Mouse (Mus musculus) intestine, postnatal 0 days (tissue): Measurements from ENCODE around the gene Anks1. TPM values are rescaled to one million over a fixed set of nuclear protein-coding genes. Genes with fewer than 3 reads are reported as not detected.

ENCODE experiments used
- ATAC-seq: fragments of 200-750 bp; cut with Nextera tagmentation; 2 replicates; pipeline ENCODE4 v1.8.0; 2017; ENCODE audit warnings: mild to moderate bottlenecking, moderate TSS enrichment, moderate library complexity
- H3K27ac ChIP-seq: fragments of 300-500 bp; sonication (generic); 2 replicates; pipeline ENCODE4 v1.5.1; 2014; ENCODE audit warnings: mild to moderate bottlenecking, low read depth, low read length, moderate library complexity
- H3K27me3 ChIP-seq: fragments of 300-500 bp; sonication (generic); replicated peaks from 2 replicates; pipeline ENCODE4 v1.6.1; 2014; ENCODE audit warnings: low read length, mixed read lengths; ENCODE audit not compliant: control insufficient read depth, insufficient read depth
- H3K36me3 ChIP-seq: fragments of 300-500 bp; sonication (generic); 2 replicates; pipeline ENCODE4 v1.6.1; 2014; ENCODE audit warnings: mild to moderate bottlenecking, moderate library complexity; ENCODE audit not compliant: control insufficient read depth, insufficient read depth
- H3K4me1 ChIP-seq: fragments of 300-500 bp; sonication (generic); replicated peaks from 2 replicates; pipeline ENCODE4 v1.6.1; 2014; ENCODE audit warnings: antibody characterized with exemption, low read length, mixed read lengths; ENCODE audit not compliant: control insufficient read depth, insufficient read depth
- H3K4me2 ChIP-seq: fragments of 300-500 bp; sonication (generic); replicated peaks from 2 replicates; pipeline ENCODE4 v1.6.1; 2014; ENCODE audit warnings: low read depth, mild to moderate bottlenecking, moderate library complexity
- H3K4me3 ChIP-seq: fragments of 300-500 bp; sonication (generic); 2 replicates; pipeline ENCODE4 v1.5.1; 2014; ENCODE audit warnings: low read depth, low read length
- H3K9ac ChIP-seq: fragments of 300-500 bp; sonication (generic); 2 replicates; pipeline ENCODE4 v1.6.1; 2014; ENCODE audit warnings: mild to moderate bottlenecking, low read depth, low read length
- H3K9me3 ChIP-seq: fragments of 300-500 bp; sonication (generic); 2 replicates; pipeline ENCODE4 v1.6.1; 2016; ENCODE audit warnings: mixed run types; ENCODE audit not compliant: control insufficient read depth
- CTCF ChIP-seq: sonication (generic); IDR thresholded peaks from 2 replicates; pipeline ENCODE4 v1.5.1; 2016; ENCODE audit warnings: low read depth, mild to moderate bottlenecking, control low read depth, antibody characterized with exemption, moderate library complexity
- WGBS: fragments of 180-500 bp; shearing (Covaris S2); extraction: QIAGEN DNeasy Blood & Tissue Kit; methylation state at CpG from one replicate; pipeline ENCODE4 v1.1.7; 2014; 5-methylcytosine and 5-hydroxymethylcytosine counted together
- polyA plus RNA-seq: library from polyadenylated mRNA; unstranded; fragments of >200 nt; fragmentation: Nextera tagmentation; extraction: Ambion mirVana; gene quantifications from 2 replicates; pipeline ENCODE4 v1.2.1, GENCODE M21; 2015

Anks1 gene
- polyA plus RNA-seq, 1 experiment from 2014 or later = 10.0 TPM

DNA sequence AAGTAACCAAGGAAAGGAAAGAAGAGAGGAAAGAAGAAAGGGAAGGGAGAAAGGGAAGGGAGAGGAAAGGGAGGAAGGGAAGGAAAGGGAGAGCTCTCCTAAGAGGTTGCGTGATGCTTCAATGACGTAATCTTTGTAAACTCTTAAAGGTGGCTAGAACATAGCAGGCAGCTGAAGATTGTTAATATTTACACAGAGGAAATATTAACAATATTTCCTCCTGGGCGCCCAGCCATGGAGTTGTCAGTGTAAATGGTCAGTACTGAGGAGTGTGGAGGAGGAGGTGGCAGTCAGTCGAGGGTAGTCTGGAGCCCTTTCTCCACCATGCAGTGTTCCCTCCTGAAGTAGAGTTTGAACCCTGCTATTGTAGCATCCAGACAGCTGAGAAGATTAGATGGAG, 15.9 kb downstream of the Anks1 start:
- Histone ChIP-seq H3K9me3 (no peaks in the 10 kb centered on the region), H3K4me3 (no peak overlapping the region), H3K9ac (no peak overlapping the region), H3K27ac (peak overlapping the region; percentile 36; the same call in 1 of the 2 replicates), H3K4me2 (no peak overlapping the region), H3K36me3 (no peaks in the 10 kb centered on the region; the same call in 1 of the 2 replicates), H3K27me3 (no peaks in the 10 kb centered on the region), H3K4me1 (peaks cover 3% of the 10 kb centered on the region; the same call in 1 of the 2 replicates)
- 25% methylated on average over 4 of the region's 4 CpGs for WGBS
- no peak for TF ChIP-seq CTCF
- ATAC-seq = peak; percentile 58

DNA sequence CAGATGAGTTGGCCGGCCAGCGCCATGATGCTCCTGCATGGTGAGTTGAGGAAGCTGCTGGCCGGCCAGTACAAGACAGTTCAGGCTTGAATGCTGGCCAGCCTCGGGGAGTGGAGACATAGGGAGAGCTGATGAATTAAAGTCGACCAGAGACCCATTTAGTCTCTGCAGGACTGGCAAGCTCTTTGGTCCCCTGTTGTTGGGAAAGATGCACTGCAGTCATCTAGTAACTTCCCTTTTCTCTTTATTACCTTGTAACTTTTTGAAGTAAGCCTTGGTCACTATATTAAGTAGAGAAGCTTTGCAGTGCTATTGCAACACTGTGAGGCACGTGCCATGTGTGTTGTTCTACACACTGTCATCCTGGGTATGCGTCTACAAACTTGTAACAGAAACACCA, 16.4 kb downstream of the Anks1 start:
- Histone ChIP-seq H3K9ac (no peak overlapping the region), H3K36me3 (no peaks in the 10 kb centered on the region; the same call in 1 of the 2 replicates), H3K4me1 (peaks cover 3% of the 10 kb centered on the region; the same call in 1 of the 2 replicates), H3K9me3 (no peaks in the 10 kb centered on the region), H3K4me2 (no peak overlapping the region), H3K27ac (peak overlapping the region; percentile 36; the same call in 1 of the 2 replicates), H3K27me3 (no peaks in the 10 kb centered on the region), H3K4me3 (no peak overlapping the region)
- TF ChIP-seq CTCF = peak; percentile 31
- 63% methylated on average over 7 of the region's 7 CpGs for WGBS
- ATAC-seq = peak; percentile 31; the same call in 1 of the 2 replicates

GRCm38 (mm10) chr17:27930291-27930690, 21.2 kb downstream of the Anks1 start:
- Histone ChIP-seq H3K4me1 (peaks cover 7% of the 10 kb centered on the region; the same call in 1 of the 2 replicates), H3K27ac (no peak overlapping the region), H3K9ac (no peak overlapping the region), H3K4me3 (no peak overlapping the region), H3K9me3 (no peaks in the 10 kb centered on the region), H3K36me3 (no peaks in the 10 kb centered on the region; the same call in 1 of the 2 replicates), H3K4me2 (no peak overlapping the region), H3K27me3 (no peaks in the 10 kb centered on the region)
- TF ChIP-seq CTCF = no peak
- 91% methylated on average over 5 of the region's 5 CpGs for WGBS
- no peak for ATAC-seq

GRCm38 (mm10) chr17:27931826-27932225, 22.7 kb downstream of the Anks1 start:
- Histone ChIP-seq H3K4me2 (no peak overlapping the region), H3K27me3 (no peaks in the 10 kb centered on the region), H3K9ac (no peak overlapping the region), H3K4me3 (no peak overlapping the region), H3K4me1 (0 out of 2 replicates have a peak, but pooled peaks cover 4% of the 10 kb centered on the region), H3K36me3 (no peaks in the 10 kb centered on the region; the same call in 1 of the 2 replicates), H3K9me3 (no peaks in the 10 kb centered on the region), H3K27ac (no peak overlapping the region)
- WGBS = 73% methylated on average over 4 of the region's 4 CpGs
- ATAC-seq = no peak
- no peak for TF ChIP-seq CTCF

DNA sequence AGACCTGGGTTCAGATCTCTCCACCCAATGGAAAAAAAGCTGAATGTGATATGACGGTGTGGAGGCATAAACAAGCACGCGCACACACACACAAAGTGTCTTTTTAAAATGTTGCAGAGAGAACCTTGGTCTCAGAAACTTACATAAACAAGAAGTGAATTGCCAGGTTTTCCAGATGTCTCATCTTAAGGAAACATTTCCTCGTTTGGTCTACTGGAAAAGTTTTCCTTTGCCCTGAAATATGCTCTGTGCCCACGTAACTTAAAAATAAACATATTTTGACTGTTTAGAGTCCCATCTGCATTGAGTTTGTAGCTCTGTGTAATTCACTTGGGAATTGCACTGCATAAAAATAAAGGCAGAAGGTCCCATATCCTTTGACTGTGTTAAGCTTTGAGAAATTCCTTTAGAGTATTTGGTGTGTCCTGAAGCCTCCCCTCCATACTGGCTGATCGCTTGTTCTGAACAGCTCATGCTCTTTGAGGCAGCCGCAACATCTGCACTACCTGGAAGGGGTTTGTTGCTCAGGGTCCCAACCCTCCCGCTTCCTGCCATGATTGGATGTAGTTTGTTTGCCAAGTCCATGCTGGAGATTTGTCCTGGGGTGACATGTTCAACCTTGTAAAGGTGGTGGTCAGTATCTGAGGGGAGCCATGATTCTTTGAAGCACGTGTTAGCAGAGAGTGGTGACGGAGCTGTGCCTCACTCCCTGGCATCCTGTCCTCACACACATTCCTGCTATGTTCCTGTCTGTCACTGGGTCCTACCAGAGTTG, 25.2 kb downstream of the Anks1 start:
- no peak for TF ChIP-seq CTCF
- H3K9ac ChIP-seq = no peak overlapping the region
- no peaks in the 10 kb centered on the region for H3K36me3 ChIP-seq
- H3K4me2 ChIP-seq = no peak overlapping the region
- no peak overlapping the region for H3K4me3 ChIP-seq
- ATAC-seq = no peak
- H3K27ac ChIP-seq = no peak overlapping the region; the same call in 1 of the 2 replicates
- H3K27me3 ChIP-seq = no peaks in the 10 kb centered on the region
- 80% methylated on average over 10 of the region's 10 CpGs for WGBS
- H3K9me3 ChIP-seq = no peaks in the 10 kb centered on the region
- H3K4me1 ChIP-seq = peaks cover 4% of the 10 kb centered on the region; the same call in 1 of the 2 replicates

DNA sequence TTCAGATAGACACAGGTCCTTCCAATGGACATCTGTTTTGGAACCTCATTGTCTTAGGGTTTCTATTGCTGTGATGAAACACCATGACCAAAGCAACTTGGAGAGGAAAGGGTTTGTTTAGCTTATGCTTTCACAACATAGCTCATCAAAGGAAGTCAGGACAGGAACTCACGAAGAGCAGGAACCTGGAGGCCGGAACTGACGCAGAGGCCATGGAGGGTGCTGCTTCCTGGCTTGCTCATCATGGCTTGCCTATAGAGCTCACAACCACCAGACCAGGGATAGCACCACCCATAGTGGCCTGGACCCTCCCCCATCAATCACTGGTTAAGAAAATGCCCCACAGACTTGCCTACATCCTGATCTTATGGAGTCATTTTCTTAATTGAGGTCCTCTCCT, 26.0 kb downstream of the Anks1 start:
- no peak overlapping the region for H3K4me2 ChIP-seq
- H3K9ac ChIP-seq = no peak overlapping the region
- WGBS = 78% methylated on average over 3 of the region's 3 CpGs
- no peak for TF ChIP-seq CTCF
- H3K9me3 ChIP-seq = no peaks in the 10 kb centered on the region
- H3K27me3 ChIP-seq = no peaks in the 10 kb centered on the region
- peaks cover 8% of the 10 kb centered on the region; the same call in 1 of the 2 replicates for H3K4me1 ChIP-seq
- no peak overlapping the region for H3K4me3 ChIP-seq
- no peak for ATAC-seq
- no peak overlapping the region for H3K27ac ChIP-seq
- no peaks in the 10 kb centered on the region for H3K36me3 ChIP-seq
